Mouse (Mus musculus) liver, embryonic 14.5 days (tissue): Measurements from ENCODE around the gene Rmdn2.

ENCODE experiments used
- CTCF ChIP-seq: IDR thresholded peaks from 2 replicates; pipeline ENCODE4 v1.5.1; 2016; ENCODE audit warnings: antibody characterized with exemption, low read depth, control low read depth
- EP300 ChIP-seq: IDR thresholded peaks from 2 replicates; pipeline ENCODE4 v1.6.1; 2016; ENCODE audit warnings: antibody characterized with exemption, low read depth

DNA sequence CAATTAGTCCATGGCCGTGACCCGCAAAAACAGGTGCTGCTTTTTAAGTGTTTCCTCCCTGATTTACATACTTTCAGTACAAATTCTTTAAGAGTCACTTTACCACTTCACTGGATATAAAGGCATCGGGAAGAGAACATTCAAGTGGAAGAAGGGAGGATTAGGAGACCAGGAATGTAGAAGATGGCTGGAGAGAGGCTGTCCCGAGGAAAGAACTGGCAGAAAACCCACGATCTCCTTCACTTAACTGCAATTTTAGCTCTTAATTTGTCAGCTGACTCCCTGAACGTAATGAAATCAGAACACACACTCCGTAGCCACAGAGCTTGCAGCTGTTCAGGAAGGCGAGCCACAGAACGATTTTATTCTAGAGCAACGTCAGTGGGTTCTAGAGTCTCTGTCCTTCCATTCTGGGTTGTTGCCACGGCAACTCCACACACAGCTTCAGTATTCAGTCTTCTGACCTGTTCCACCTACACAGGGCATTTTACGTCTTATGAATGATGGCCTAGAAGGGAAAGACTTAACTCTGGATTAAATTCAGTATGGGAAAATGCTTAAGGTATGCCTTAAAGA, 14.7 kb downstream of the Rmdn2 start:
- TF ChIP-seq CTCF, result no peak
- TF ChIP-seq EP300, result no peak
